Mouse (Mus musculus): ENCODE results near the gene Zfp62.

The Zfp62 gene

DNA sequence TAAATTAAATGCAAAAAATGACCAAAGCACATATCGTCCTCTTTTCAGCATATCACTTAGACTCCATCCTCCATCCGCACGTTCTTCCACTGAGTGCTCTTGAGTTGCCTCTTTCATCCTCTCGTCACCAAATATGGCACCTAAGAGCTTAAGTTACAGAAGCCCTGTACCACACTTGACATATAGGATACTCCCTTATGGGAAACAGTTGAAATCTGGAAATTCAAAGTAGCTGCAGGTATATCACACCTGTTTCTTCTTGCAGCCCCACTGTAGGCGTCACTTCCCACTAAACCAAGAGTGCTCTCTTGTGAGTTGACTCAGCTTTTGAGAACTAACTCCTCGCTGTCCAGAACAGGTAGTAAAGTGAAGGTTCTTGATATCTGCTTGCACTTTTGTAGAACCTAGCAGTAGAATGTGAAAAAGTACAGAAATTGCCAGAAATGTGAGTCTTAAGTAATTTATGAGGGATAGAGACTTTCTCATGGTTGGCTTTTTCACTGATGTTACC, 2.0 kb downstream of the Zfp62 start:
- DNase-seq (ENCODE audit: low read depth, low spot score) = no peak

DNA sequence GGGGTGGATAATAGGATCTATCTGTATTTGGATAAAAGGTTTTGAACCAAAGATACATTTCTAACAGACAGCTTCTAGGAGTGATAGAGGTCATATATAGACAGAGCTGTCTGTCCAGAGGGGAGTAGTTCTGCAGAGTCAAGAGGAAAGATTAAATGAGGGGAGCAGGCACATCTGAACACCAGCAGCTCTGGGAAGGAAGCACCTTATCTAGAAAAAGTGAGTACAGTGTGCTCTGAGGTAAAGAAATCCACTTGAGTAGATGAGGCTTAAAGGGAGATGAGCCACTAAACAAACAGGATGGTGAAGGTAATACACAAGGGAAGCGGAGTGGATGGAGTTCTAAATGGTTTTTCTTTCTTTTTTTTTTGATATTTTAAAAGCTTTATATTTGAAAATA, 4.4 kb downstream of the Zfp62 start:
- DNase-seq (ENCODE audit: low read depth, low spot score) = no peak

DNA sequence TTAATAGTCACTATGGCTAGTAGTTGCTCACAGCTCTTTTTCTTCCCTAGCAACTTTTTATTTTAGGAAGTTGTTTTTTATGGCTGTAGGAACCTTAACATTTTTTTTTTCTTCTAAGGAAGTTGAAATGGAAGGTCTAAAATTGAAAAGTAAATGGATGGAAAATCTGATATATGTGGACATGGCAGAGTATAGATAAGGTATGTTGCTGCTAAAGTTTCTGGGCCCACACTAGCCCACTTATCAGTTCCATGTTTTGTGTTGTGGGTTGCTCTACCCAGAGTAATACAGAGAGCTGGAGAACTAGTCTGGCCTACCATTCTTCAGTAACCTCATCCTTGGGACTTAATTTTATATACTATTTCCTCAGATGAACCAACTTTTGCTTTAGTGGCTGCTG, 9.5 kb downstream of the Zfp62 start:
- no peak for DNase-seq (ENCODE audit: low read depth, low spot score)

DNA sequence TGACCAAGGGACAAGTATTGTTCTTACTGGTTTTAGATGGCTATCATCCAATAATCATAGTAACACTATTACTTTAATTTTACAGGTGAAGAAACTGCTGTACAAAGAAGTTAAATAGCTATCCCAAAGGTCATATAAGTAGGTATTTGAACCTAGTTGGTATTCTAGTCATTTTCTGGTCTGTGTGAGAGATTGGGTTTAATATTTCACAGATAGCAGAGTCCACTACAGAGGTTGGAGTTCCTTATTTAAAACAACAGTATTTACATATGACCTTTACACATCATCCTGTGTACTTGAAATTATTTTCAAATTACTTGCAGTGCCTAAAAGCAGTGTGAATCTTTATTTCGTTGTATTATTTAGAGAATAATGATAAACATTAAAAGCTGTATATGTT, 10.4 kb downstream of the Zfp62 start:
- no peak for DNase-seq (ENCODE audit: low read depth, low spot score)

DNA sequence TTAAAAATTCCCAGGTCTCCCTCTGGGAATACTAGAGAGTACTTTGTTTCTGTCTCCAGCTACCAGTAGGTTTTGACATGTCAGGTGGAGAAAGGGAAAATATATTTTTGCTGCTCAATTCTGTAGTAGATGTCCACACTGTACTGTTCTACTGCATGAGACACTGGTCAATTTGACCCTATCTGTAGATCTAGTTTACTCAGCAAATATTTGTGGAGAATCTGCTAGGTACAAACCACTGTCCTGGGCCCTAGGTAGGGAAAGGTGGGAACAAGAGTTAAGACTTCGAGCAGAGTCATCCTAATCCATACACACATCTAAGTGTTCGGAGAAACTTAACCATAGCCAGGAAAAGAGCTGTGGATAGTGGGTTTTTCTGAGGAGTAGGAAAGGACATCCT, 16.2 kb downstream of the Zfp62 start:
- DNase-seq (ENCODE audit: low read depth, low spot score) = no peak

GRCm38 (mm10) chr11:49224455-49224854, 21.4 kb downstream of the Zfp62 start:
- DNase-seq (ENCODE audit: low read depth, low spot score) = no peak

- DNase-seq (ENCODE audit: low read depth, low spot score) = no peak
Measured at GRCm38 (mm10) chr11:49232781-49233180, 29.7 kb downstream of the Zfp62 start.

GRCm38 (mm10) chr11:49235459-49236207, 32.5 kb downstream of the Zfp62 start:
- DNase-seq (ENCODE audit: low read depth, low spot score) = no peak

- no peak for DNase-seq (ENCODE audit: low read depth, low spot score)
Measured at GRCm38 (mm10) chr11:49236891-49237290, 33.8 kb downstream of the Zfp62 start.

DNA sequence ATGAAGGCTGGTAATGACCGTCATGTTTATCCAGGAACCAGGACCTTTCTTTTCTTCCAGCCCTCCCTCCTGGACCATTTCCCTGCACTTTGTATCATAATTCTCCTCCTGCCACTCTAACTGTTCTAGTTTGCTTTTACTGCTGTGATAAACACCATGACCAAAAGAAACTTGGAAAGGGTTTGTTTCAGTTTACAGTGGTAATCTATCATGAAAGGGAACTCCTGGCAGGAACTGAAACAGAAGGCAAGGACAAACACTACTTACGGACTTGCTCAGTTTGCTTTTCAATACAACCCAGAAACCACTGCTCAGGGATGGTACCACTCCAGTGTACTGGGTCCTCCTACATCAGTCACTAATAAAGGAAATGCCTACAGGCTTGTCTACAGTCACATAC, 34.4 kb downstream of the Zfp62 start:
- no peak for DNase-seq (ENCODE audit: low read depth, low spot score)

GRCm38 (mm10) chr11:49240310-49240709, 37.2 kb downstream of the Zfp62 start:
- DNase-seq (ENCODE audit: low read depth, low spot score) = no peak

DNA sequence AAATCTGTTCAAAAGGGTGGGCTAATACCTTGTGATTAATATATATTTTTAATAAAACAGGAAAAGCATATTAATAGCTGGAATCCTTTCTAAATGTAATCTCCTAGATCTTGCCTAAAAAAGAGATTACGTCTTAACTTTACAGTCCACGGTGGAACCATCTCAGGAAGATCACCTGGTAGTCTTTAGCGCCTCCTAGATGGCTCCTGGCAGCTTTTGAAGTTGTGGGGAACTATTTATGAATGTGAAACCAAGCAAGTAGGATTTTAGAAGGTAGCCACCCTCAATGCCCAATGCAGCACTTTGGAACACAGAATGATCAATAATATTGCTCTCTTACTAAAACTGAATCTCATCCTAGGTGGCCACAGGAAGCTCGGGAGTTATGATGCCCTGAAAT, 37.8 kb downstream of the Zfp62 start:
- DNase-seq (ENCODE audit: low read depth, low spot score) = no peak

DNA sequence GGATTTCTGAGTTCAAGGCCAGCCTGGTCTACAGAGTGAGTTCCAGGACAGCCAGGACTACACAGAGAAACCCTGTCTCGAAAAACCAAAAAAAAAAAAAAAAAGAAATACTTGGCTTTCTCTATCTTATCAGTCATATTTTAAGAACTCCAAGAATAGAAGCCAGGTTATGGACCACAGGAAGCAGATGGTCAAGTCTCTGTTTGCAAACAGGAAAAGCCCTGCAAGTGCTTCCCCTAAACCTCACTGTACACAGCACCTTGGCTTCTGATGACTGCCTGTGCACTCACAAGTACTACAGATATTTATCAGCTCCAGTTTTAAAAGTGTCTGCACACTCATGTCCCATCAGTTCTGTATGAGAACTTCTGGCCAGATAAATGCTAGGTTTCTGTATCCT, 38.4 kb downstream of the Zfp62 start:
- DNase-seq (ENCODE audit: low read depth, low spot score) = no peak

- DNase-seq (ENCODE audit: low read depth, low spot score) = no peak
Measured at GRCm38 (mm10) chr11:49242944-49243626, 40.0 kb downstream of the Zfp62 start.

DNA sequence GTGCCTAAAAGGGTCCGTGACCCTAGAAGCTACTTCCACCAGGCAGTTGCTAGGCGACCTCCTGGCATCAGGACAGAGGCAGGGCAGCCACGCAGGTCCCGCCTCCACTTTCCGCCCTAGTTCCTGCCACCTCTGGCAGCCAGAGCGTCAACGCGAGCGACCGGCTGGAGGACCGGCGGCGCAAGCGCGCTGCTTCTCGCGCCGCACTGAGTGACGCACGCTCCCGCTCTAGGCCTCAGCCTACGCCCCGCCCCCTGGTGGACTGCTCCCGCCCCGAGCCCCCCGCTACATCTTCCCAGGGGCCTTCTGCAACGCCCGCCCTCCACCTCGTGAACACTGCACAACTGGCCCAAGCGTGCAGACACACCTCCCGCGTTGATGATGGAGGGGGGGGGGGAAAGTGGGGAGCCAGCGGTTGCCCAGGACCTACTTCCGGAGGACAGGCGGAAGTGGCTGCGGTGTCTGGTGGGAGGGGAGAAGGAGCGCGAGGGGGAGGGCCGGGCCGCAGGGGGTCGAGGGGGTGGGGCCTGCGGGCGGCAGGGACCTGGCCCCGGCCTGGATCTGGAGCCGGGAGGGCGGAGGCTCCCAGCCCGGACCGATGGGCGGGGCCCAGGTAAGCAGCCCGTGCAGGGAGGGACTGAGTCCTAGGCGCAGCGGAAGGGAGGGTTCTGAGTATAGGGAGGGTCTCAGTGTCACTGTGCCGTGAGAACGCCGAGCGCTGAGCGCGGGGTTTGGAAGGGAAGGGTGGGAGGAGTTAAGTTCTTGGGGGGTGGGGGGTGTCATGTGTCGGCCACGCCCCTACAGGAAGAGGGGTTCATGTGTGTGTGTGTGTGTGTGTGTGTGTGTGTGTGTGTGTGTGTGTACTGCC, 40.9 kb downstream of the Zfp62 start, which contains the start of gene Mgat1:
Gene Mgat1, plus strand, starts transcription at position 465 of the 868 bp plus-strand sequence.
- DNase-seq (ENCODE audit: low read depth, low spot score) = peak; percentile 84

DNA sequence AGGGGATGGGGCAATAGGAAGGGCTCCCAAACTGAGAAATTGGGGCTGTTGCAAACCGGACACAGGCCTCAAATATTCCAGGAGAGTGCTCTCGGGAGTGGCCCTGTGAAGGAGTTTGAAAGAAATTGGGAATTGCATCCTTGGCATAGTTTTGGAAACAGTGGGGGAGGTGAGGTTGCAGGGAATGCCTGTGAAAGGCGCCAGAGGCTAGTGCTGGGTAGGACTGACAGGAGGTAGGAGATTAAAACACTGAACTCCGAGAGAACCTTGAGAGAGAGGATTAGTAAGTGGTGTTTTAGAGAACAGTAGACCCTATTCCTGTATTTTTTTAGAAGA, 41.5 kb downstream of the Zfp62 start:
- no peak for DNase-seq (ENCODE audit: low read depth, low spot score)

- no peak for DNase-seq (ENCODE audit: low read depth, low spot score)
Measured at GRCm38 (mm10) chr11:49245176-49245575, 42.1 kb downstream of the Zfp62 start.

DNA sequence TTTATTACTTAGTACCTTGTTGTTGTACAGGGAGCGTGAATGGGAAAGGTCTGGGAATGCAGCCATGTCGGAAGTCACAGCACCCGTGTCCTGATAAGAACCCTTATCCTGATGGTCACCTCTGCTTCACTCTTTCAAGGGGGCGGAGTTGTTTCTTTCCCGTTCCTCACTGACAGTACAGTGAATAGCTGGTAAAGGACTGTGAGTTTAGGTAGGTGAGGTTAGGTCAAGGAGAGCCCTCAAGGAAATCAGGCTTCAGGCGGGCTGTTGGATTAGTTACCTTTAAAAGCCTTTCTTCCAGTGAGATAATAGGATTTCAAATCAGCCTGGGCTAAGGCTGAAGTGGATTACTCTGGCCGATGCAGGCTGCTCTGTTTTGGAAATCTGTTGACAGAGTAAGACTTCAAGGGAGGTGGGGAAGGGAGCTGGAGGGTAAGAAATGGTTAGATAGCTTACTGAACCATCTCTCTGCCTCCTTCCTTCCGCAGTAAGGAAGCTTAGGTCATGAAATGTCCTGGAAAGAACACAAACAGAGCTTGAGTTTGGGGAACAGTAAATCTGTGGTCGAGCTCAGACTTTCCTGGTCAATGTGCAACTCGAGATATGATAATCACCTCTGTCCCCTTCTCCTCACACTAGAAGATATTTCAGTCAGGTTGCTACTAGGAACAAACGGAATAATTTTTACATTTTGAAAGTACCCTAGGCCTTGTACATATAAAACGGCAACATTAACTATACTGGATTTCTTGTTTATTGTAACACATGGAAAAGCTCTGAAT, 42.7 kb downstream of the Zfp62 start:
- no peak for DNase-seq (ENCODE audit: low read depth, low spot score)

DNA sequence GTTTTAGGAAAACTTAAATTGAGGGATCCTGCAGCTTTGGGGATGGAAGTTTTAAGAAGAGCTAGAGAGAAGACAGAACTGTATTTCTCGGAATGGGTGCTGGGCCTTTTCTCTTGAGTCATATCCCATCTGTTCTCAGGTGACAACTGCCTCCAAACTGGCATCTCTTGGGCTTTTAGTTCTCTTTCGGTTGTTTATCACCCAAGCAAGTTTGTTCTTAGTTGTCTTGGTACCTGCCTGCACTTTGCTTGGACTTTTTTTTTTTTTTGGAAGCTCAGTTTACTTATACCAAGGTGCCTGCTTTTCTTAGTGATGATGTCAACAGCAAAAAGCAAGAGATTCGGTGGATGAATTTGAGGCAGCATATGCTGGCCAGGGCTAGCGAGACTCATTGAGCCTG, 43.4 kb downstream of the Zfp62 start:
- DNase-seq (ENCODE audit: low read depth, low spot score) = no peak

DNA sequence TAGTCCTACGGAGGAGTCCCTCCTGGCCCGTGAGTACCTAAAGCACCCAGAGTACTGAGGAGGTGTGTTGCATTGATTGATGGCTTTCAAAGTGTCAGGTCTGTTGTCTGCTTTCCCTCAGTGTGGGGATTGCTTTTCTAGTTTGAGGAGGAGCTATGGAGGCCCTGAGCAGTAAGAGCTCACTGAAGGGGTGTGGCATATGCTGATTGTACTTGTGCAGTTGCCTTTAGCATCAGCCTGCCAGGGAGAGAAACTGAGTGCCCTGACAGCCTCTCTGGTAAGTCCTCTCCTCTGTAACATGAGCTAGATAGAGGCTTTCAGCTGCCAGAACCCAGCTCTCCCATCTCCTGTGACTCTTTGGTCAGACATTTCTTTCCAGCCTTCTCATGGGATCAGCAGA, 44.2 kb downstream of the Zfp62 start:
- no peak for DNase-seq (ENCODE audit: low read depth, low spot score)

GRCm38 (mm10) chr11:49248226-49248973, 45.3 kb downstream of the Zfp62 start:
- no peak for DNase-seq (ENCODE audit: low read depth, low spot score)

All from brain, embryonic 18.5 days (tissue).